Mouse (Mus musculus): ENCODE results near the gene Hspa8.
"Not testable (repeated sequence)": the region's sequence is repeated elsewhere in the genome, so short reads cannot be mapped to it uniquely, and the experiment has no call there.

Gene Hspa8

DNA sequence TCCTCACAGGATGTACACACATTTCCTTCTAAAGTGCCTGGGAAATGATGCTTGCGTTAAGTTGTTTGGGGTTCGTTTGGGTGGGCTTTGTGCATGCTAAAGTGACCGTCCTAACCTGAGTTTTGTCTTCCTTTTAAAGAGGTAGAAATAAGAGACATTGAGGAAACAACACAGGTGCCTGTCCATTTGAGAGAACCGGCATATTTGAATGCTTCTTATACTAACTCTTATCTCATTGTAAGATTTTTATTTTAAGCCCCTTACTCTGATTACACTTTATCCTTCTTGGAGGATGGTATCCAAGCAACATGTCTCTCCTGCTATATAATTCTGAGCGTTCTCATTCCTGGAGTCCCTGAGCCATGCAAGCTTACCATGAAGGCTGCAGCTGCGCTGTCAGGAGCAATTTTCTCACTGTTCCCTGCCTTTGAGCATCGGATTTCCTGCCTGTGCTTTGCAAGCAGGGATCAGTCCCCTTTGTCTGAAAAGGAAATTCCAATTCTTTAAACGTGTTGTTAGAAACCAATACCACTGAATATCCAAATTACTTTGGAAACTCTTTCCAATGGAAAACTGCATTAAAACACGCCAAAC lies 16.3 kb upstream of the Hspa8 start:
- no peak for DNase-seq

DNA sequence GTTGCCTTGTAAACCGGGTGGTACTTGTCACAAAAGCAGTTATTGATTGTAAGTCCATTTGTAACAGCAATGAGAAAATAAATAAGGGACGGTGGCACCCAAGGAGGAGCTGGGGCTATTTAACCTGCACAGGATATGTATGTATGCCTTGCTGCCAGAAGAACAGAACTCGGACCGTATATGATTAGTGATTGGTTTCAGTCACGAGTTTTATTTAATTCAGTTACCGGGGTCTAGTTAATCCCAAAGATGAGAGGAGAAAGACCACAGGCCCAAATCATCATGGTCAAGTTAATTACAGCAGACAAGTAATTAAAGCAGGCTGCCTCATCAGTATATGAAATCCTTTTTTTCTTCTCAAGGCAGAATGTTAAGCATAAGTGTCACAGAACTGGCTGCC lies 15.3 kb upstream of the Hspa8 start:
- no peak for DNase-seq

DNA sequence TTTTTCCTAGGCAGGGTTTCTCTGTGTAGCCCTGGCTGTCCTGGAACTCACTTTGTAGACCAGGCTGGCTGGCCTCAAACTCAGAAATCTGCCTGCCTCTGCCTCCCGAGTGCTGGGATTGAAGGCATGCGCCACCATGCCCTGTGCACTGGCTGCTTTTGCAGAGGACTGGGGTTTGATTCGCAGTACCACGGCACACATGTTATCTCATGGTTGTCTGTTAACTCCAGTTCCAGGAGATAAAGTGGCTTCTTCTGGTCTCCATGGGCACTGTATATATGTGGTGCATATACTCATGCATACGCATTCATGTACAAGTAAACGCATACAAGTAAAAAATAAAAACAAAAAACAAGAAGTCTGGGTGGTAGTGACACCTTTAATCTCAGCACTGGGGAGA lies 14.0 kb upstream of the Hspa8 start:
- not testable (repeated sequence) for DNase-seq

DNA sequence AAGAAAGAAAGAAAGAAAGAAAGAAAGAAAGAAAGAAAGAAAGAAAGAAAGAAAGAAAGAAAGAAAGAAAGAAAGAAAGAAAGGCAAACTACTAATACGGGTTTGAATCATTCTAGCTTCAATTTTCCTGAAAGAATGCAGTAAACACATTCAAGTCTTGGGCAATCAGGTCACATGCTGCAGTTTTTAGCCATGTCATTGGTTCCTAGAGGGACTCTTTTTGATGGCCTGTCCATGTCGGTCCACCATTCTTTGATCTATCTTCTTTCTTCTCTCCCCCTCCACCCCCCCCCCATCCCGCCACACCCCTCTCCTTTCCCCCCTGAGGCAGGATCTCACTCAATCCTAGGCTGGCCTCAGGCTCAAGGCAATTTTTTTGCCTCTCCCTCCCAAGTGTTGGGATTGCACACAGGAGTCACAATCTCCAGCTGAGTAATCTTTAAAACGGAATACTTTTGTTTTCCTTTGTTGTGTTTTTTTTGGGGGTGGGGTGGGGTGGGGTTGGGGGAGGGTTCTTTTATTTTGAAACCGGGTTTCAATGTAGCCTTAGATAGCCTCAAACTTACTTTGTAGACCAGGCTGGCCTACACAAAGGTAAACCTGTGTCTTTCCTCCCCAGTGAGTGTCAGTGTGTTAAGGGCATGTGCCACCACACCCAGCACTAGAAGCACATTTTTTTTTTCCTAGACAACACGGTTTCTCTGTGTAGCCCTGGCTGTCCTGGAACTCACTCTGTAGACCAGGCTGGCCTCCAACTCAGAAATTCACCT lies 8.7 kb upstream of the Hspa8 start:
- no peak for DNase-seq

DNA sequence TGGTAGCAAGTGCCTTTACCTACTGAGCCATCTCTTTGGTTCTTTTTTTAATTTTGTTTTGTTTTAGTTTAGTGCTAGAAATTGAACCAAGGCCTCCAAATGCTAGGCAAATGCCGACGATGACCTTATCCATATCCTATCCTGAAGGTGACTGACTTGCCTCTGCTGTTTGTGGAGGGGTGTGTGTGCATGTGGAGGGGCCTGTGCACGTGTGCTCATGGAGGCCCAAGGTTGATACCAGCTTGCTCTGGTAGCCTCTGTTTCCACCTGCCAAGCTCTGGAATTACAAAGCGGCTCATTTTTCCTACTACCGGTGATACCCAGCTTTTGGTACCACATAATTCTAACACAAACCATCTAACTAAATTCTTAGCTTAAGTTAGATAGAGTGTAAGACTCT lies 7.2 kb upstream of the Hspa8 start:
- no peak for DNase-seq

DNA sequence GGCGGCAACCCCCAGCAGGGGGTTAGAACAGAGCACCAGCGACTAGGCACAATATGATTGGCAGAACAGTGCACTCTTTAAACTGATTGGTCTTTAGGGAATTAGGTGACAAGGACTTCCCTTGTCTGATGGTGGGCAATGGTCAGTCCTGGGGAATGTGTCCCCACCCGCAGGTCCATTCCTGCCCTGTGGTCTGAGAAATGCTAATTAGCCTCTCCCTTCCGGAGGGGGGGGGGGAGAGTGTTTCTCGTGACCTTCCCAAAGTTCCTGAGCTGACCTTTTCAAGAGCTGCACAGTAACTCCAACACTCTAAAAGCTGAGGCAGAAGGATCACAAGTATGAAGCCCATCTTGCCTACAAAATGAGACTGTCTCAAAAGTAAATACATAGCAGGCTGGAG lies 6.5 kb upstream of the Hspa8 start:
- DNase-seq, result no peak

DNA sequence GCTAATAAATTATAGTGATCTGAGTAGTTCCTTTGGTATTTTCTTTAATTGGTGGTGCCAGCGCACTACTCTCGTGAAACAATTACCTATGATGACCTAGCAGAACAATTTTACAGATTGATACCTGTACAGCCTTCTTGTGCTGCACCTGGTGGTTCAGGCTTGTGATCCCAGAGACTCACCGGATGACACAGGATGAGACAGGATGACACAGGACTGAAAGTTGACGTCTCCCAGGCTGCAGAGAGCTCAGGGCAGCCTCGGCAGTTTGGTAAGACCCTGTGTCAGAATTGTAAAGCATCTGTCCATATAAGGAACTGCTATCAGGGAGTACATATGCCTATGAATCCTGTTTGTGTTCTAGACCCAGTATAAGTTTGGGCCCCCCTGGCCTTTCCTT lies 5.9 kb upstream of the Hspa8 start:
- DNase-seq, result no peak

DNA sequence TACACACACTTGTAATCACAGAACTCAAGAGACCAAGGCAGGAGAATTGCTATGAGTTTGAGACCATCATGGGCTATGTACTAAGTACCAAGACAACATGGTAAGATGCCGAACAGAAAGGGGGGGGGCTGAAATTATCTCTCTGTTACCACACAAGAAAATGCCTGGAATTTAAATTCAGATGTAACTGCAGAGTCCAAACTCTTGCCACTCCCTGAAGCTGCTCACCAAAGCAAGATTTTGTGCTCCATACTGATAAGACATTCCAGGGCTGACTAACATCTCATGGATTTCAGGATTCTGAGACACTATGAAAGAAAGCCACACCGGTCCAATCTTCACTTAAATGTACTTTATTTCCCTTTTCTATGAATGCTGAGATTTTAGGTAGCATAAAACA lies 5.2 kb upstream of the Hspa8 start:
- no peak for DNase-seq

DNA sequence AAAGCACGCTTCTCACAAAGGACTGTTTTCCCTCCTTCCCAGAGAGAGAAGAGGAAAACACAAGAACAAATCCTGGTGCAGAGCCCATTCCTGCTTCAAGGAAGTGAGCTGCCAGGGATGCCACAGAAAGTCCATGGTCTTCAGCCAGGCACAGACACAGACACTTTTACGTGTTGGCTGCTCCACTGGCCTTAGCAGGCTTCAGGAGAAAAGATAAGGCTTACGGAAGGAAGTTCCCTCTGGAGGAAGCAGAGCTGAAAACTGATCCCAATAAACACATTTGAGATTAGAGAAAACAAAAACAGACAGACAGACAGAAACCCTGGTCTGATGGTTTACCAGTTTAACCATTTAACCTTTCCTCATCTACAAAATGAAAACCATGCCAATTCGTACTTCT lies 4.7 kb upstream of the Hspa8 start:
- DNase-seq, result no peak

DNA sequence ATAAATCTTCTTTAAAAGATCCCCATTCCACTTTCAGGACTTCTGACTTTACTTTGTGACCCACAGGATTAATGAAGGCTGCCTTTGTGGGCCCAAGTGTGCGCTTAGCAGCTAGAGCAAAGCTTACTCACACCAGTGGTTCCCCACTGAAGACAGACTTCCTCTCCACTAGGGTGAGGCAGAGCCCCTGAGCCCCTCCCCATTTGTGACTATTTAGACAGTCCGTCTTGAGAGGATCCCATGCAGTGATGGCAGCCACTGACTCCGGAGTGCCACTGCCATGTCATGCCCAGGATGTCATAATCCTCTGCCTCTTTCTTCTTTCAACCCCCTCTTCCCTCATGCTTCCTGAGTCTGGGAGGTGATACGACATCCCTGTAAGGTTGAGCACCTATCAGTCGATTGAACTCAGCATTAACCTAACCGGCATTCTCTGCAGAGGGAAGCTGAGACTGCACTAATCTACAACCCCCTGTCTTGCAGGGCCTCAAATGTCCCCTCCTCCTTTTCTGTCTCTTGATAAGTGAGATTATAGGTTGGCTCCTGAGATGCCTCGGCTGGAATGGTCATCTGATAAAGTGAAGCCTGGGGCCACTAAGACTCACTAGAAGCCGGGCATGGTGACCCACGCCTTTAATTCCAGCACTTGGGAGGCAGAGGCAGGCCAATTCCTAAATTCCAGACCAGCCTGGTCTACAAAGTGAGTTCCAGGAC lies 2.4 kb upstream of the Hspa8 start:
- no peak for DNase-seq

DNA sequence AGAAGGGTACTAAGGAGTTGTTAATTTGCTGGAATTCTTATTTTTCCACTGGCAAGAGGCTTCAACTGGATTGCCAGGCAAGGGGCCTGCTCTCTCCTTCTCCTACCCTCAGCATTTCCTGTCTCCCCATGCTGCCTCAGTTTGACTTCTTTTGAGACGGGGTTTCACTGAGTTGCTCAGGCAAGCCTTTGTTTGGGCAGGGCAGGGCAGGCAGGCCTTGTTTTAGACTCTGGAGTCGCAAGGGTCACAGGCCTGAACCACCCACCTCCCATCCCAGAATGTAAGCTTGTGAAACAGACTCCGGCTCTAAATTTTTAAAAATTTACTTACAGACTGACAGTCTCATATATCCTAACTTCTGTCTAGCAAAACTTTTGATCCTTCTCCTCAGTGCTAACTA lies 1.7 kb upstream of the Hspa8 start:
- DNase-seq, result no peak

DNA sequence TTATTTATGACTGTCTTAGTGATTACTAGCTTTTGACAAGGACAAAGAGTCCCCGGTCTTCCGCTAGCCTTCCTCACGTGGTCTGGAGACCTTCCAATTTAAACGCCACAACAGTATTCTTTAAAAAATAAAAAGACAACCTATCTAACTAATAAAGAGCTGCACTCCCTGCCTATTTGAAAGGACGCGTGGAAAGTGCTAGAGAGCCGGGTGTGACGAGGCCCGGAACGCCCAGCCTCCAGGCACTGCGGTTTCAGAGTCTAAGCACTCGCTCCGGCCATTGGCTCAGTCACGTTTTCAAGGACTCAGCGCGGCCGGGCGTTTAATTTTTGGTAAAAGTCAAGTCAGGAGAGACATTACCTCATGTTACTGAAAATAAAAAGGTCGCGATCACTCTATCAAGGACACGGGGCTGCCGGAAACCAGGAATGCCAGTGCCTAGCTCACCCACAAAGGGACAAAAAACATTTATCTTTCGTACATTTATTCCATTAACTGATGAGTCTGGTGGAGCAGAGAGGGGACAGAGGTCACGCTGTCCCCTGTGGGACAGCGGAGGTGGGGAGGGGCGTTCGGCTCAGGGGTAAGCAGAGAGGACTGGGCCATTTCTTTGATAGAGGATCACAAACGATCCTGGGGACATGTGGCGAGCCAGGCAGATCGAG lies 815 bp upstream of the Hspa8 start:
- DNase-seq, result peak; percentile 80

DNA sequence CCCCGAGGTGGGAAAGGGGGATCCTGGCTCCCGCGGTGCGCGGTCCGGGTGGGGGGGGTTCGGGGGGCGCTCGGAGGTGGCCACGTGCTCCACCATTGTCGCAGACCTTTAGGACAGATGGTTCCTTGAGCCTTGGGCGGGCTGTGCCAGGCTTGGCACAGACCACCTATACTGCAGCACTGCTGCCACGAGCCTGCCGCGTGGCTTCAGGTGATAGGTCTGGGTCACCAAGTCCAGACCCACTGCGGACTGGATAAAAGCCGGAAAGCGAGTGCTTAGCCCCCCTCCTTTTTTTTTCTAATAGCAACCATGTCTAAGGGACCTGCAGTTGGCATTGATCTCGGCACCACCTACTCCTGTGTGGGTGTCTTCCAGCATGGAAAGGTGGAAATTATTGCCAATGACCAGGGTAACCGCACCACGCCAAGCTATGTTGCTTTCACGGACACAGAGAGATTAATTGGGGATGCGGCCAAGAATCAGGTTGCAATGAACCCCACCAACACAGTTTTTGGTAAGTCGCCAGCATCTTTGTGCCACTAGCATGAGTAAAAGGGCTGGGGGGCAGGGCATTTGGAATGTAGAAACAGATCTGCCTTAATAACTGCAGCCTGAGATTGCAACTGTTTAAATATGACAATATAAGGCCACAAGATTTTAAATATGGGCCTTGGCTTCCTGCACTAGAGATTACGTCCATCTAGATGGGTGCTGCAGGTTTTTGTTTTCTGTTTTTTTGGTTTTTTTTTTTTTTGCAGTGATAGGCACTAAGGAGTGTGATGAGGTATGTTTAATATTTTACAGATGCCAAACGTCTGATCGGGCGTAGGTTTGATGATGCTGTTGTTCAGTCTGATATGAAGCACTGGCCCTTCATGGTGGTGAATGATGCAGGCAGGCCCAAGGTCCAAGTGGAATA lies 1.1 kb downstream of the Hspa8 start:
- DNase-seq, result not testable (repeated sequence)

DNA sequence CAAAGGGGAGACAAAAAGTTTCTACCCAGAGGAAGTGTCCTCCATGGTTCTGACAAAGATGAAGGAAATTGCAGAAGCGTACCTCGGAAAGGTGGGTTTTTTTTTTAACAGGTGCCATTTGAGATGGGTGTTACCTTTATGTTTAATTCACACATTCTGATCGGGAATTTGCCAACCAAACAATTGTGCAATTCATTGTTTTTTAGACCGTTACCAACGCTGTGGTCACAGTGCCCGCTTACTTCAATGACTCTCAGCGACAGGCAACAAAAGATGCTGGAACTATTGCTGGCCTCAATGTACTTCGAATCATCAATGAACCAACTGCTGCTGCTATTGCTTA lies 1.7 kb downstream of the Hspa8 start:
- not testable (repeated sequence) for DNase-seq

DNA sequence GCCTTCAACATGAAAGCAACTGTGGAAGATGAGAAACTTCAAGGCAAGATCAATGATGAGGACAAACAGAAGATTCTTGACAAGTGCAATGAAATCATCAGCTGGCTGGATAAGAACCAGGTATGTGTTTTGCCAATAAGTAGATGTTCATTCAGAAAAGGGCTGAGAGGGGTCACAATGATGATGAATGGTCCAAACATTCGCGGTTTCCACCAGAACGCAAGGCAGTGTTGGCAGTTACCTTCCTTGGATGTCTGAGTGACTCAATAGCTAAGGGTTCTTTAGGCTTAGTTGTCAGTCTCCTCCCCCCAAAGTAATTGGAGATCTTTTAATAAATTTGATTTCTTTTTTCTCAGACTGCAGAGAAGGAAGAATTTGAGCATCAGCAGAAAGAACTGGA lies 3.8 kb downstream of the Hspa8 start:
- not testable (repeated sequence) for DNase-seq

DNA sequence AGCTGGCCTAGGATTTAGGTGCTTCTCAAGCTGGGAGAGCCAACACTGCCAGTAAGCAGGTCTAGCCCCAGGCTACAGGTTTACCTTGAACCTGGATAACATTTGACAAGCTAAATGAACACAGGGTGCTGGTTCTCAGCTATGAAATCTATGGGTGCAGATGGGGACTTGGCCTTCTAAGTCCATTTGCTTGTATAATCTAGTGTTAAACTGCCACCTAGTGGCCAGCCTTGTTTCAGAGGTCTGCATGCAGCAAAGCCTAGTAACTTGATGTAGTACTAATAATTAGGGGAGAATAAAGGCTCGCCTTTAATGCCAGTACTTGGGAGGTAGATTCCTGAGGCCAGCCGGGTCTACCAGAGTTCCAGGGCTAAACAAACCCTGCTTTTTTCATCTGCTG lies 4.5 kb downstream of the Hspa8 start:
- peak; percentile 86 for DNase-seq

DNA sequence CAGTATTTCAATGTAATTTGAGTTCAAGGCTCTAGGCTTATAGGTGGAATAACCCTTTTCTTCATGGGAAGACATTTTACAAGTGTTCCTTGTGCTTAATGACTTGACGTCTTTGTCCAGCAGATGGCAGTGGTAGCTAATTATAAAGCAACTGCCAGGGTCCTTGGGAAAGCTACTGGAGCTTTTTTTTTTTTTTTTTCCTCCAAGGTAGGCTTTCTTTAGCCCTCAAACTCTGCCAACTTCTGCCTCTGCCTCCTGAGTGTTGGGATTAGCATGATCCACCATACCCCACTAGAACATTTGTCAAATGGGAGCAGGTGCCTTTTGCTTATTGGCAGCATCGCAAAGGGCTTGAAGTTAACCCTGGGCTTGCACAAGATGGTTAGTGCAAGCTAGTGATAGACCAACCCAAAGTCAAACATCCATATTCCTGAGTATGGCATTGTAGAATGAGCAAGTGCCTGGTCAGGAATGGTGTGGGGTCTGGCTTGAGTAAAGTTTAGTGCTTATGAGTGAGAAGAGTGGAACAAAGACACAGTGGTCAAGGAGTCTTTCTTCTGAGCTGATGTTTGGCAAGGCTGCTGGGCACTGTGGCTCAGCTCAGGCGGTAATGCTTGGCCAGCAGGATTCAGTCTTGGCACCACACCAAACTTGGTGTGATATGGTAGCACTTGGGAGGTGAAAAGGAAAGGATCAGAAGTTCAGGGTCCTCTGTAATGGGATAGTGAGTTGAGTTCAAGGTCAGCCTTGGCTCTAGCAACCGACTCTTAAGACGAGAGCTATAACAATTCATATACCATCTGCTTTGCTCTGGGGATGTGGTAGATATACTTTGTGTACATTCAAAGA lies 5.9 kb downstream of the Hspa8 start:
- DNase-seq, result no peak

DNA sequence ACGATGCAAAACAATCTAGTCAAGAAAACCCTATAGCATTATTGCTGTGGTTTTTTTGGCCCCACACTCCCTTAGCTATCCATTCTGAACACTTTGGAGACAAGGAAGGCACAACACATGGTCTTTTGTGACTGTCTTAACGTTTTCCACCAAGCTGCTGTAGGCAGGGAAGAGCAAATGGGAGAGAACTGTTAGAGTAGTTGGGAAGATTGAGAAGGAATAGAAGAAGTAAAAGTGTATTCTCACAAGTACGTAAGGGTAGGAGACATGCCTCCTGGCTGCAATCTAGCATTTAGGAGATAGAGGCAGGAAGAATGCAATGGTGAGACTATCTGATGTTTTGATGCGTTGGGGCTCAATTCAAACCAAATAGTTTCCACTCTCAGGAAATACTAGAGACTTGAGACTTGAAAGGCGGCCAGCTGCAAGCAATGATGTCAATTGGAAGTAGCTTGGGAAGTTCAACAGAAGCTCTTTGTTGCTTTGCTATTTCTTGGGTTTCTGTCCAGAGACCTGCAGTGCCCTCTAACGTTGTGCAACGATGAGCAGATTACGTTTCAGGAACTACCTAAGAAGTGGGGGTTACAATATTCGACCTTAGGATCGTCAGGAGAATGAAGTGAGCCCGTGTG lies 6.6 kb downstream of the Hspa8 start:
- DNase-seq, result peak; percentile 51

DNA sequence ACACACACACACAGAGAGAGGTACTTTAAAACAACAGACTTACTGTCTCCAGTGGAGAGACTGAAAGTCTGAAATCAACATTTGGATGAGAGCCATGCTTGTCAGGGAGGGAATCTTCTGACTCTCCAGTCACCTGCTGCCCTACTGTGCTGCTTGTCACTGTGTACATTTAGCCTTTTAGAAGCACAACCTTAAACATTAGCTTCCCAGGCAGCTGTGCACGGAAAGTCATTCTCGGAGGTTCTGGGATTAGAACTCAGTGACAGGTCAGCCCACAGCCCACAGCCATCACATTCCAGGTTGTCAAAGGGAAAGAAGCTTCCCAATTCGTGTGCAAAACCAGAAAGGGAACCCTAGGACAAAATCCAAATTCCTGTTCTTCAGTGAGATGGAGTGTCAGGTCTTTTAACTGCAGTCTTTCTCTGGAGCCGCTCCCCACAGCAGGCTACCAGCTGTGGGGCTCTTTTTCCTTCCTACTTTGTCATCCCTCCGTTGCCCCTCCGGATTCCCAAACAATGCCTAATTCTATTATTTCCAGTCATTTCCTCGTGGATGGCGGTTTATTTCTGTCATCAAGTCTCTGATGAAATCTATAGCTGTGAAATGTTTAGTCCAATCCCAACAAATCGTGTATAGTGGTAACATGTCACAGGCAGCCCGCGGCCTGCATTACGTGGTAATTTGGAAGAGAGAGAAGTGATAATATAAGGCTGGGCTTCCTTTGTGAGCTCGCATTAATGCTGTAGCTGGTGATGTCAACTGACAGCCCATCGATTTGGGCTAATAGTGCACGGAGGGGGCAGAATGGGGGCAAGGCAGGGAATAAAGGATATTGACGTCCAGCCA lies 7.5 kb downstream of the Hspa8 start:
- no peak for DNase-seq

DNA sequence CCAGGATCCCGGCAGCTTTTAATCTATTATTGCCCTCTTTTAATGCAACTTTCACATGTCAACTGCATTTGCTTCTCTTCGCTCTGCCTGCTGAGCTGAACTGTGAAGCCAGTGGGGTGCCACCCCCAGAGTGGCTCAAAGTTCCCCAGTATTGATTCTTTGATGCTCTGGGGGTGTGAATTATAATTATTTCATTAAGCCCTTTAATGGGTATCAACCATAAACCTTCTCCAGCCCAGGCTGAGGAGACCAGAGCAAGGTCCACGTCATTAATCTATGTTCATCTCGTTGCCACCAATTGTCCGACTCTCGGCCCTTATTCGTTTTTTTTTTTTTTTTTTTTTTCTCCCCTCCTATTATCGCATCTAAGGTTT lies 8.1 kb downstream of the Hspa8 start:
- DNase-seq, result no peak

Data from lung, postnatal 14 days (tissue).